Mouse (Mus musculus): ENCODE measurements at regions not wholly inside any gene's neighbourhood (a gene's known extent, or its start where the extent isn't known, plus 50 kb on each side); places are given as distances from the start of the nearest gene placed in this dataset.

DNA sequence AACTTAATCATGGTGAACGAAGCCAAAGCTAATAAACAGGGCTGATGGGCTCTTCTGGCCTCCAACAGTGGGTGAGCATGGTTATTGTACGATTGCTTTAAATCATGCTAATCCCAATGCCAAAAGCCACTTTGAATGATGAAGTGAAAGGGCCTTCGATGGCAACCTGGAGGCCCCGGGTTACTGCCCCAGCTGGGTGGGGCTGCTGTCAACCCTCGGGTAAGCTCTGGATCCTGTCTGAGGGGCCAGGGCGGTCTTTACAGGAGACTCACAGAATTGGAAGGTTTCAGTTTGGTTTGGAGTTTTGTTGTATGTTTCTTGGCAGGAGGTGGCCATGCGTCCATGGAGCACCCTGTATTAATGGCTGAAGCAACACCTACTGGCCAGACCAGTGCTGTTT lies 78.6 kb upstream of the Bmper start:
- no peaks in the 10 kb centered on the region for H3K27me3 ChIP-seq (replicated peaks; ENCODE audit: control insufficient read depth, insufficient read depth, low read length)
- no peak overlapping the region for H3K4me2 ChIP-seq (ENCODE audit: low read length)
- H3K9me3 ChIP-seq (replicated peaks; ENCODE audit: control insufficient read depth, low read length), result no peaks in the 10 kb centered on the region
- no peak overlapping the region for H3K27ac ChIP-seq (ENCODE audit: low read depth, low read length)
- 85% methylated on average over 7 of the region's 7 CpGs for WGBS
- H3K9ac ChIP-seq (ENCODE audit: low read length), result no peak overlapping the region
- no peak for ATAC-seq
- no peak overlapping the region for H3K4me3 ChIP-seq (ENCODE audit: low read depth, low read length)
- H3K4me1 ChIP-seq (ENCODE audit: control insufficient read depth, insufficient read depth, low read length), result no peaks in the 10 kb centered on the region
- no peaks in the 10 kb centered on the region for H3K36me3 ChIP-seq (ENCODE audit: control insufficient read depth, insufficient read depth, low read length)
- no peak for DNase-seq (ENCODE audit: low spot score)

DNA sequence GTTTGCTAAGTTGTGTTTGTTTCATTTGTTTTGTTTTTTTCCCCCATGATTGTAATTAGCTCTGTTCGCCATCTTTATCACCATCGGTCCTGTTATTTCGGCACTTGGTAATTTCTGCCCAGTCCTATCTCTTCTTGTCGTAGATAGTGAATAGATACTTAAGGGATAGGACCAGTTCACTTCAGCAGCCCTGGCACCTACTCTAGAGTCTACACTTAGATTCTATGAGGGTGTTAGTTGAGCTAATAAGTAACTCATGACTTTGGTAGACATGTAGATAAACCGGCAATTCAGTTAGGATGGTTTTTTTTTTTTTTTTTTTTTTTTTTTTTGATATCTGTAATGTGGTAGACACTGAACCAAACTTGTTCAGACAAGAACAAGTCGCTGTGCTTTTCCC lies 72.5 kb upstream of the Bmper start:
- Histone ChIP-seq H3K27me3 (replicated peaks; ENCODE audit: control insufficient read depth, insufficient read depth, low read length) (no peaks in the 10 kb centered on the region), H3K4me1 (ENCODE audit: control insufficient read depth, insufficient read depth, low read length) (no peaks in the 10 kb centered on the region), H3K27ac (ENCODE audit: low read depth, low read length) (no peak overlapping the region), H3K9ac (ENCODE audit: low read length) (no peak overlapping the region), H3K4me2 (ENCODE audit: low read length) (no peak overlapping the region), H3K9me3 (replicated peaks; ENCODE audit: control insufficient read depth, low read length) (no peaks in the 10 kb centered on the region), H3K4me3 (ENCODE audit: low read depth, low read length) (no peak overlapping the region), H3K36me3 (ENCODE audit: control insufficient read depth, insufficient read depth, low read length) (no peaks in the 10 kb centered on the region)
- ATAC-seq, result no peak
- no peak for DNase-seq (ENCODE audit: low spot score)
- whole genome bisulfite sequencing, result 96% methylated on average over 6 of the region's 6 CpGs

DNA sequence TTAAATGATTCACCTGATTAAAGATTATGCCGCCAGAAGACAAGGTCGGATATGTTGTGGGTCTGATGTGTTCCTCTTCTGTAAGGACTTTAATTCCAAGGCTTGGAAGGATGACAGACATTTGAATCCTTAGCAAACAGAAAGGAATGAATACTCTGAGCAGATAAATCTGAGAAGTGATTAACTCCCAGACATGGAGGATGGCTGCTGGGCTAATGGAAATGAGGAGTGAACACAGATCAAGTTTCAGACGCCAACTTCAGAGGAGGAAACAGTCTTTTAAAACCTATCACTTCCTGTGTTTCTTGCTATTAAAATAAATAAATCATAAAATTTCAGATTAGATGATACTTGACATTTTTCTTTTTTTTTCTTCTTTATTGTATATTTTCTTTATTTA lies 72.0 kb upstream of the Bmper start:
- H3K27me3 ChIP-seq (replicated peaks; ENCODE audit: control insufficient read depth, insufficient read depth, low read length), result no peaks in the 10 kb centered on the region
- H3K27ac ChIP-seq (ENCODE audit: low read depth, low read length), result no peak overlapping the region
- no peaks in the 10 kb centered on the region for H3K36me3 ChIP-seq (ENCODE audit: control insufficient read depth, insufficient read depth, low read length)
- H3K9me3 ChIP-seq (replicated peaks; ENCODE audit: control insufficient read depth, low read length), result no peaks in the 10 kb centered on the region
- H3K4me1 ChIP-seq (ENCODE audit: control insufficient read depth, insufficient read depth, low read length), result no peaks in the 10 kb centered on the region
- no peak overlapping the region for H3K4me3 ChIP-seq (ENCODE audit: low read depth, low read length)
- DNase-seq (ENCODE audit: low spot score) (no peak), ATAC-seq (no peak)
- H3K9ac ChIP-seq (ENCODE audit: low read length), result no peak overlapping the region
- H3K4me2 ChIP-seq (ENCODE audit: low read length), result no peak overlapping the region
- WGBS, result 89% methylated on average over 3 of the region's 3 CpGs

DNA sequence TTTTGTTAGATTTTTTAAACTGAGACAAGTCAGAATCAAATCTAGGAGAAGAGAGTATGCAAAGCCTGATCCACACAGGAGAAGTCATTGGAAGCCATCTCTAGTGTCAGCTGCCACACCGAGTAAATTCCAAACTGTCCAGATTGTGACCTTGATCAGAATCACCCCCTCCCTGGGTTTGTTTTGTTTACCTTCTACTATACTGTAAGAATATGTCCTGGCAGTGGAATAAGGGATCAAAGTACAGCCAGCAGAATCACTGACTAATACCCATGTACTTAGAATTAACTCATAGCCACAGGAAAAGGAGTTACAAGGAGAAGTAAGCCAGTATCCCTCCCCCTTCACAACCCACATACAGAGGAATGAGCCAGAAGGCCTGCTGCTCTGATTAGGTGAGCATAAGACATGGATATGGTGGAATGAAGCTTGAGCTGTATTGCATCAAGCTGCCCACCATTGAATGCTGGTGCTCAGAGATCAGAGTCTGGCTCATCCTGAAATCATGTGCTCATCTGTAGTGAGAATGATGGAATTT lies 70.9 kb upstream of the Bmper start:
- WGBS, result 96% methylated on average over 1 of the region's 1 CpGs

DNA sequence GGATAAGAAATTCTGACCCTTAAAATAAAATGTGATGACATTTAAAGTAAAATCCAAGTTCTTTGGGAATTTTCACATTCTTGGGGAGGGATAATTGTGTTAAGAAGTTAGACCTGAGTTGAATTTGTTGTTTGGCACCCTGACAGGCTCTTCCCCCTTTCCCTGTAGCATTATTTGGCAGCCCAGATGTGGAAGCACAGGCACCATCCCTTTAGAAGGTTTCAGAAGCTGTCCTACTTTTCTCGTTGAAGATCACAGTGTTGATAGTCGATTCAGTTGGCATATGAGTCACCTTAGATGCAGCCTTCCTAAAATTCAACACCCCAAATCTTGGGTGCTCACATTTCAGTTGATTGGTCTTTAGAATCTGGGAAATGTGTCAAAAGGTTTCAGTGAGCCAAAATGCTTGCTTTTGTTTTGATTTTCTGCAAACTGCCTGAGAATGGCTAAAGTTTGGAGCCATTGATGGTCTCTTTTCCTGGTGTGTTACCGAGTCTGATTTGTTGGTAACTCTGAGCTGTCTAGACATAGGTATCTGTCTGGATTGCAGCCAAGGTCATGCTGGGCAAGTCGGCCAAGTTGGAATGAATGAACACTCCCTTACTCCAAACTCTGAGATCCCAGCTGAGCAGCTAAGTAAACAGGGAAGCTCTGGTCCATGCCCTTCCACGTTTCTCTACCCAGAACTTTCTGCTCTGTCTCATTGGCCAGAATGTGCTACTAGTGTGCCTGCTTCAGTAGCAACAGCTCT lies 65.9 kb upstream of the Bmper start:
- Histone ChIP-seq H3K4me3 (ENCODE audit: low read depth, low read length) (no peak overlapping the region), H3K27ac (ENCODE audit: low read depth, low read length) (no peak overlapping the region), H3K36me3 (ENCODE audit: control insufficient read depth, insufficient read depth, low read length) (no peaks in the 10 kb centered on the region), H3K9me3 (replicated peaks; ENCODE audit: control insufficient read depth, low read length) (no peaks in the 10 kb centered on the region), H3K27me3 (replicated peaks; ENCODE audit: control insufficient read depth, insufficient read depth, low read length) (no peaks in the 10 kb centered on the region), H3K9ac (ENCODE audit: low read length) (no peak overlapping the region), H3K4me2 (ENCODE audit: low read length) (no peak overlapping the region), H3K4me1 (ENCODE audit: control insufficient read depth, insufficient read depth, low read length) (no peaks in the 10 kb centered on the region)
- DNase-seq (ENCODE audit: low spot score), result peak; percentile 3
- 58% methylated on average over 5 of the region's 5 CpGs for WGBS
- no peak for ATAC-seq

More for the DNA sequence above, 70.9 kb upstream of the Bmper start:
- H3K9me3 ChIP-seq (replicated peaks; ENCODE audit: control insufficient read depth, low read length), result no peaks in the 10 kb centered on the region
- ATAC-seq (no peak), DNase-seq (ENCODE audit: low spot score) (no peak)
- no peaks in the 10 kb centered on the region for H3K4me1 ChIP-seq (ENCODE audit: control insufficient read depth, insufficient read depth, low read length)
- no peak overlapping the region for H3K9ac ChIP-seq (ENCODE audit: low read length)
- no peaks in the 10 kb centered on the region for H3K36me3 ChIP-seq (ENCODE audit: control insufficient read depth, insufficient read depth, low read length)
- H3K27ac ChIP-seq (ENCODE audit: low read depth, low read length), result no peak overlapping the region
- no peak overlapping the region for H3K4me3 ChIP-seq (ENCODE audit: low read depth, low read length)
- no peak overlapping the region for H3K4me2 ChIP-seq (ENCODE audit: low read length)
- no peaks in the 10 kb centered on the region for H3K27me3 ChIP-seq (replicated peaks; ENCODE audit: control insufficient read depth, insufficient read depth, low read length)

DNA sequence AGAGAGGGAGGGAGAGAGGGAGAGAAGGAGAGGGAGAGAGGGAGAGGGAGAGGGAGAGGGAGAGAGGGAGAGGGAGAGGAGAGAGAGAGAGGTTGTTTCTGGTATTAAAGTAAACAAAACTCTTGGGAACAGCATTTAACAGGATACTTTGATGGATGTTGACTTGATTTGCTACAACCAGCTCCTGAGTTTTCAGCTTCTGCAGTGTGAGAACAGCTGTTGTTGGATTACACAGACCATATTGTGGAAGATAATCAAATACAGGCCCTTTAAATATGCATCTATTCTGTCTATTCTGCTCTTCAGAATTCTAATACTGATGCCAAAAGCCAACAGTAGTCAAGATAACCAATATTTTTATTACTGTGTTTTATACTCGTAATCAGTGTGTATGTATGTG lies 64.4 kb upstream of the Bmper start:
- WGBS, result 76% methylated on average over 1 of the region's 1 CpGs

DNA sequence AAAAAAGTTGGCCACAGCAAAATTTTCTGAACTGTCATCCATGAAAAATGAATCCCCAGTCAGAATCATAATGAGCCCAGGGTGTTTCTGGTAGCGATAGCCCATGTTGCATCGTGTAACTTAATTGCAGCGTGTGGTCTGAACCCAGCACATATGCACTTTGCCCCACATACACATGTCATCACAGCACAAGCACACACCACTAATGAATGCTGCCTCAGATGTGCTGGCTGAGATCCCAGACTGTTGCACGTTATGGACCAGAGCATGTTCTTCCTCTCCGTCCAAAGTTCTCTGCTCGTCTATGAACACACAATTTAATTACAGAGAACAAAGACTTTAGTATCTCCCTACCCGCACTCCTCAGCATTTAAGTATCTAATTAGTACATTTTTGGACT lies 61.5 kb upstream of the Bmper start:
- Histone ChIP-seq H3K4me1 (ENCODE audit: control insufficient read depth, insufficient read depth, low read length) (no peaks in the 10 kb centered on the region), H3K9ac (ENCODE audit: low read length) (no peak overlapping the region), H3K27me3 (replicated peaks; ENCODE audit: control insufficient read depth, insufficient read depth, low read length) (no peaks in the 10 kb centered on the region), H3K4me2 (ENCODE audit: low read length) (no peak overlapping the region), H3K4me3 (ENCODE audit: low read depth, low read length) (no peak overlapping the region), H3K27ac (ENCODE audit: low read depth, low read length) (no peak overlapping the region), H3K36me3 (ENCODE audit: control insufficient read depth, insufficient read depth, low read length) (no peaks in the 10 kb centered on the region), H3K9me3 (replicated peaks; ENCODE audit: control insufficient read depth, low read length) (no peaks in the 10 kb centered on the region)
- DNase-seq (ENCODE audit: low spot score) (peak; percentile 27), ATAC-seq (no peak)
- WGBS, result 52% methylated on average over 7 of the region's 7 CpGs

More for the DNA sequence above, 64.4 kb upstream of the Bmper start:
- Histone ChIP-seq H3K4me1 (ENCODE audit: control insufficient read depth, insufficient read depth, low read length) (no peaks in the 10 kb centered on the region), H3K9ac (ENCODE audit: low read length) (no peak overlapping the region), H3K27ac (ENCODE audit: low read depth, low read length) (no peak overlapping the region), H3K9me3 (replicated peaks; ENCODE audit: control insufficient read depth, low read length) (no peaks in the 10 kb centered on the region), H3K27me3 (replicated peaks; ENCODE audit: control insufficient read depth, insufficient read depth, low read length) (no peaks in the 10 kb centered on the region), H3K4me3 (ENCODE audit: low read depth, low read length) (no peak overlapping the region), H3K36me3 (ENCODE audit: control insufficient read depth, insufficient read depth, low read length) (no peaks in the 10 kb centered on the region), H3K4me2 (ENCODE audit: low read length) (no peak overlapping the region)
- DNase-seq (ENCODE audit: low spot score) (peak; percentile 6), ATAC-seq (no peak)

DNA sequence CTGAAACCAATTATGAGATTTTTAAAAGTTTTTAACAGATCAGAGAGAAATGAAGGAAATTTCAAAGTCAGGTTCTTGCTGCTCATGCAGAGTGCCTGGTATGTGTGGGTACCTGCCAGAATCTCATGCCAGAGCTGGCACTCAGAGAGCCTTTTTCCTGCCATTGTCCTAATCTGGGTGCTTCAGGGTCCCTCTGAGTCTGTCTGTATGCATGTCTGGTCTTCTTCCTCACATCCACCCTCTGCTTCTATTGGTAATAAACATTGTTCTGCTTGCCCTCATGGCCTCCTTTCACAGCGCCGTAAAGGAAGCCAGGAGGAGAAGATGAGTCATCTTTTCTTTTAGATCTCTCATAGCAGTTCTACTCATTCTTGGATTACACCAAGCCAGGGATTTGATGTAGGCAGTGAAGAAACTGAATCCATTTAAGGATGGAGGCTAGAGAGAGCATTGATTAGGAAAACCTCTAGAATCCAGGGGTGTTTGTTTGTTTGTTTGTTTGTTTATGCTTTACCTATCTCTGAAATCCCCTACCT lies 55.8 kb upstream of the Bmper start:
- no peak overlapping the region for H3K4me2 ChIP-seq (ENCODE audit: low read length)
- H3K27ac ChIP-seq (ENCODE audit: low read depth, low read length), result no peak overlapping the region
- DNase-seq (ENCODE audit: low spot score) (no peak), ATAC-seq (no peak)
- H3K36me3 ChIP-seq (ENCODE audit: control insufficient read depth, insufficient read depth, low read length), result no peaks in the 10 kb centered on the region
- no peak overlapping the region for H3K9ac ChIP-seq (ENCODE audit: low read length)
- H3K4me3 ChIP-seq (ENCODE audit: low read depth, low read length), result no peak overlapping the region
- no peaks in the 10 kb centered on the region for H3K4me1 ChIP-seq (ENCODE audit: control insufficient read depth, insufficient read depth, low read length)
- H3K9me3 ChIP-seq (replicated peaks; ENCODE audit: control insufficient read depth, low read length), result no peaks in the 10 kb centered on the region
- 85% methylated on average over 2 of the region's 2 CpGs for WGBS
- no peaks in the 10 kb centered on the region for H3K27me3 ChIP-seq (replicated peaks; ENCODE audit: control insufficient read depth, insufficient read depth, low read length)

DNA sequence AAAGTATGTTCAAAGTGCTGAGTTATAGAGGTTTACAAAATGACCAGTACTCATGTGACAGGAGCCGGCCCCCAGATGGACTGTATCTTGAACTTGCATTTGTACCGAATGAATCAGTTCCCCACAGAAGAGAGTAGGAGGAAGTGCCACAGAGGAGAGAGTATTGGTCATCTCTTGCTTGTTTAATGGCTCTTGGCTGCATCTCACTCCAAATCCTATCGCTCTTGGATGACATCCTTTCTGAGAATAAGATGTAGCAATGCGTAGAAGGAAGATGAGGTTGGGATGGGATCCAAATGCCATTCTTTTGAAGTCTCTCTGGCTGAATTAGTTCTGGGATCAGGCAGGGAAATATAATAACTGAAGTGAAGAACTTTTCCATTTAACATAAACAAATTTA lies 55.2 kb upstream of the Bmper start:
- WGBS, result 86% methylated on average over 4 of the region's 4 CpGs
- H3K9ac ChIP-seq (ENCODE audit: low read length), result no peak overlapping the region
- no peak for DNase-seq (ENCODE audit: low spot score)
- no peaks in the 10 kb centered on the region for H3K36me3 ChIP-seq (ENCODE audit: control insufficient read depth, insufficient read depth, low read length)
- H3K4me2 ChIP-seq (ENCODE audit: low read length), result no peak overlapping the region
- no peaks in the 10 kb centered on the region for H3K4me1 ChIP-seq (ENCODE audit: control insufficient read depth, insufficient read depth, low read length)
- H3K9me3 ChIP-seq (replicated peaks; ENCODE audit: control insufficient read depth, low read length), result no peaks in the 10 kb centered on the region
- no peak for ATAC-seq
- H3K27ac ChIP-seq (ENCODE audit: low read depth, low read length), result no peak overlapping the region
- H3K4me3 ChIP-seq (ENCODE audit: low read depth, low read length), result no peak overlapping the region
- no peaks in the 10 kb centered on the region for H3K27me3 ChIP-seq (replicated peaks; ENCODE audit: control insufficient read depth, insufficient read depth, low read length)
